Mouse (Mus musculus) limb, embryonic 11.5 days (tissue): ENCODE measurements around the gene Gm49721. TPM values are rescaled to one million over a fixed set of nuclear protein-coding genes. Genes with fewer than 3 reads are reported as not detected.
"Not testable (repeated sequence)": the region's sequence is repeated elsewhere in the genome, so short reads cannot be mapped to it uniquely, and the experiment has no call there.

Experiments
- ATAC-seq: fragments of 200-750 bp; cut with Nextera tagmentation; 2 replicates; pipeline ENCODE4 v1.8.0; 2017; ENCODE audit warnings: low read depth; ENCODE audit not compliant: insufficient number of reproducible peaks, low FRiP score, low TSS enrichment
- DNase-seq: peaks from one replicate; pipeline ENCODE4 v3.0.0-alpha.2; 2015; ENCODE audit warnings: low spot score
- H3K27ac ChIP-seq: fragments of 300-500 bp; sonication (generic); replicated peaks from 2 replicates; pipeline ENCODE4 v1.5.1; 2014; ENCODE audit warnings: low read depth, mild to moderate bottlenecking, low read length
- H3K27me3 ChIP-seq: fragments of 300-500 bp; sonication (generic); 2 replicates; pipeline ENCODE4 v1.6.1; 2014; ENCODE audit warnings: mild to moderate bottlenecking, low read length, mixed read lengths; ENCODE audit not compliant: control insufficient read depth, insufficient read depth
- H3K36me3 ChIP-seq: fragments of 300-500 bp; sonication (generic); 2 replicates; pipeline ENCODE4 v1.6.1; 2014; ENCODE audit warnings: mild to moderate bottlenecking, low read length, moderate library complexity, mixed read lengths; ENCODE audit not compliant: control insufficient read depth, insufficient read depth
- H3K4me1 ChIP-seq: fragments of 300-500 bp; sonication (generic); 2 replicates; pipeline ENCODE4 v1.6.1; 2014; ENCODE audit warnings: low read length, mixed read lengths; ENCODE audit not compliant: control insufficient read depth, insufficient read depth
- H3K4me2 ChIP-seq: fragments of 300-500 bp; sonication (generic); 2 replicates; pipeline ENCODE4 v1.6.1; 2014; ENCODE audit warnings: low read depth, mild to moderate bottlenecking, moderate library complexity; ENCODE audit not compliant: severe bottlenecking
- H3K4me3 ChIP-seq: fragments of 300-500 bp; sonication (generic); 2 replicates; pipeline ENCODE4 v1.5.1; 2014; ENCODE audit warnings: low read depth, low read length
- H3K9ac ChIP-seq: fragments of 300-500 bp; sonication (generic); 2 replicates; pipeline ENCODE4 v1.6.1; 2014; ENCODE audit warnings: mild to moderate bottlenecking, low read length
- H3K9me3 ChIP-seq: fragments of 300-500 bp; sonication (generic); 2 replicates; pipeline ENCODE4 v1.6.1; 2016; ENCODE audit warnings: low read length; ENCODE audit not compliant: control insufficient read depth
- WGBS: fragments of 180-500 bp; shearing (Covaris S2); extraction: QIAGEN DNeasy Blood & Tissue Kit; methylation state at CpG from one replicate; pipeline ENCODE4 v1.1.7; 2014; 5-methylcytosine and 5-hydroxymethylcytosine counted together
- polyA plus RNA-seq: library from polyadenylated mRNA; unstranded; fragments of >200 nt; fragmentation: Nextera tagmentation; extraction: Ambion mirVana; gene quantifications from 2 replicates; pipeline ENCODE4 v1.2.1, GENCODE M21; 2014

The Gm49721 gene
- polyA plus RNA-seq, 1 experiment from 2014 or later, result 0.09 TPM

DNA sequence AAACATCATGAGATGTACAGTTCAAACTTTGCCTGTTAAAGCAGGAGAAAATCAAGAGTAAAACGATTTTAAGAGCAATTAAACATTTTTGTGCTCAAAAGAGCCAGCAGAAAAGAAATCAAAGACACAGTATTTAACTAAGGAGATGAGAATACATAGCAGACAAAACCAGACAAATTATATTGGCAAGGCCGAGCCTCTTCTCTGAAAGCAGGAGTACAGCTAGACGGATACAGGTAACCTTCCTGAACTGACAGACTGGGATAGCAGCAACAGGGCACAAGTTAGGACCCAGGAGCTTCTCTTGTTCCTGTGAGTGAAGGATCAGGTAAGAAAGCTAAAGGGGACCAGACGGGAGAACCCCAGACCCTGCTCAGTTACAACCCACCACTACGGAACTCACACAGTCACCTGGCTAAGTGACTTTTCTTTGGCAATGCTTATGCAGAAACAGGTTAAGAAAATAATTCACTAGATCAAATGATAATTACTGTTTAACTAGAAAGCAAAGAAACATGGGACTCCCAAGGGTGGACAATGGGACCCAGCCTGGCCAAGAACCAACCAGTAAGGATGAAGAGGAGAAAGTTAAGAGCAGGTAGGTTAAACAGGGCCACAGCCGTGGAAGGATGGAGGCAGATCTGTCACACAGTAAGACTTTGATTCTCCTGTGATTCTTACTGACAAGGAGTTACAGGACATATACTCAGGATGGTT is 19.0 kb upstream of the Gm49721 start:
- not testable (repeated sequence) for H3K9me3 ChIP-seq, H3K4me3 ChIP-seq, DNase-seq, H3K4me1 ChIP-seq, ATAC-seq, H3K36me3 ChIP-seq, H3K9ac ChIP-seq, H3K27ac ChIP-seq, H3K27me3 ChIP-seq
- H3K4me2 ChIP-seq, result peak overlapping the region; percentile 27; the same call in 1 of the 2 replicates
- 69% methylated on average over 4 of the region's 6 CpGs for WGBS

DNA sequence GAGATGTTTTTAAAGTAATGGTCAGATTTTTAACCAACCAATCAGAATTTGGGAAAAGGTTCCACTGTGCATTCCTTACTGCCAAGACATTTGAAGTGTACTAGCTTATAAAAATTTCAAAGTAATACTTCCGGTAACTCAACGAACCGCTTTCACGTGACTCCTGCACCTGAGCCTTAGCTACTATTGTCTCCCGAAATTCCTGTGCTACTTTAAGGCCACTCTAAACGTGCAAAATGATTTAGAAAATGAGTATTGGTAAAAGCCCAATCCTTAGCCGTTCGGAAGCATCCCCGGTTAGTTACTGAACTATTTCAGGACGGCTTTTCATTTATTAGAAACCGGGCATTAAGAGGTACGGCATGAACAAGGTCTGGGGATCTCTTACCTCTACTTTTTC is 18.4 kb upstream of the Gm49721 start:
- not testable (repeated sequence) for H3K9me3 ChIP-seq, ATAC-seq, DNase-seq, H3K27ac ChIP-seq, H3K9ac ChIP-seq, H3K36me3 ChIP-seq, H3K27me3 ChIP-seq, H3K4me1 ChIP-seq
- under 1% methylated on average over 12 of the region's 12 CpGs for WGBS
- Histone ChIP-seq H3K4me3 (peak overlapping the region; percentile 30), H3K4me2 (peak overlapping the region; percentile 27; the same call in 1 of the 2 replicates)

- peak within 1 kb of the TSS; percentile 30; the same call in 1 of the 2 replicates for H3K9ac ChIP-seq
- not testable (repeated sequence) for H3K27ac ChIP-seq, ATAC-seq, H3K36me3 ChIP-seq, H3K9me3 ChIP-seq, H3K4me1 ChIP-seq, H3K27me3 ChIP-seq
- H3K4me2 ChIP-seq, result peak within 1 kb of the TSS; percentile 27; the same call in 1 of the 2 replicates
- H3K4me3 ChIP-seq, result peak within 1 kb of the TSS; percentile 30
- DNase-seq, result peak; percentile 33
- WGBS, result under 1% methylated on average over 23 of the region's 51 CpGs
Observed at GRCm38 (mm10) chr17:6960776-6961175, 17.9 kb upstream of the Gm49721 start, which contains the start of gene Tagap1. Gene Tagap1, minus strand, starts transcription at chr17:6961156.

GRCm38 (mm10) chr17:6961181-6962000 is 17.3 kb upstream of the Gm49721 start:
- H3K4me1 ChIP-seq, H3K27me3 ChIP-seq, H3K4me2 ChIP-seq, H3K9ac ChIP-seq, H3K9me3 ChIP-seq, H3K36me3 ChIP-seq, H3K27ac ChIP-seq: not testable (repeated sequence)
- DNase-seq (peak; percentile 27), ATAC-seq (peak; percentile 95)
- H3K4me3 ChIP-seq, result peak overlapping the region; percentile 8; the same call in 1 of the 2 replicates
- WGBS, result 1% methylated on average over 13 of the region's 48 CpGs

DNA sequence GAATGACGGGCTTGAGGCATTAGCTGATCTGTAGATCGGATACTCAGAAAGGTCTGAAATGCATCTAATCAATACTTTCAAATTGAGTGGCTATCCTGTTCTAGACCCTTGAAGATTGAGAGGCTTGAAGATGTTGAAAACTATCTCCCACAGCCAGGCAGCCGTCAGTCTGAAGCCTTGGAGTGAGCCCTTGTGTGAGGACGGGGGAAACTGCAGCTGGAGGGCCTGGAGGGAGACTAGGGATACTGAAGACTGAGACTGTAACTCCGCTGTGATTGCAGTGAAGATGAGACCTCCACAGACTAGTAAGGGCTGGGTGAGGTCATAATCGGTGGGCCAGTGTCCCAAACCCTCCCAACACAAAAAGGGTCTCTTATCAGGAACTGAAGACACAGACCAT is 16.4 kb upstream of the Gm49721 start:
- H3K27ac ChIP-seq, DNase-seq, H3K4me3 ChIP-seq, H3K9me3 ChIP-seq, ATAC-seq, H3K36me3 ChIP-seq, H3K9ac ChIP-seq, H3K4me1 ChIP-seq, H3K4me2 ChIP-seq, H3K27me3 ChIP-seq: not testable (repeated sequence)
- 83% methylated on average over 3 of the region's 6 CpGs for WGBS

GRCm38 (mm10) chr17:6962936-6963335 is 15.8 kb upstream of the Gm49721 start:
- not testable (repeated sequence) for H3K9me3 ChIP-seq, DNase-seq, H3K4me3 ChIP-seq, H3K4me2 ChIP-seq, ATAC-seq, H3K27me3 ChIP-seq, H3K27ac ChIP-seq, H3K9ac ChIP-seq, H3K4me1 ChIP-seq, H3K36me3 ChIP-seq
- WGBS, result 84% methylated on average over 4 of the region's 4 CpGs

DNA sequence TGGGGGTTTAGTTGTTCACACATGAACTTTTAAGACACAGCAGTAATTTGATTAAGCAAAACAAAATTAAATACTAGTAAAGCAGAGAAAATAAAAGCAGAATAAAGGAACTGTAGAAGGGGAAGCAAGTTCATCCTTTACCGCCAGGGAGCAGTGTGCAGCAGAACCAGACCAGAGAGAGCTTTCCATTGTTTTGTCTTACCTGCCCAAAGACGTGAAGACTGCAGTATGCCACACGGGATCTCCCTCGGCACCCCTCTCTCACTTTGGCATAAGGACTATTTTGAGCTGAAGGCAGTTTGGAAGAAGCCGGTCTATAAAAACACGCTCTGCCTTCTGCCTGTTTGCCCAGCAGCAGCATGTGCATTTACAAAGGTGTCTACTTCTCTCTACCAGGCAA is 13.3 kb upstream of the Gm49721 start:
- H3K9me3 ChIP-seq, H3K36me3 ChIP-seq, H3K9ac ChIP-seq, H3K4me1 ChIP-seq, H3K27me3 ChIP-seq, H3K27ac ChIP-seq, ATAC-seq, H3K4me3 ChIP-seq, H3K4me2 ChIP-seq: not testable (repeated sequence)
- peak; percentile 49 for DNase-seq
- 13% methylated on average over 5 of the region's 6 CpGs for WGBS

DNA sequence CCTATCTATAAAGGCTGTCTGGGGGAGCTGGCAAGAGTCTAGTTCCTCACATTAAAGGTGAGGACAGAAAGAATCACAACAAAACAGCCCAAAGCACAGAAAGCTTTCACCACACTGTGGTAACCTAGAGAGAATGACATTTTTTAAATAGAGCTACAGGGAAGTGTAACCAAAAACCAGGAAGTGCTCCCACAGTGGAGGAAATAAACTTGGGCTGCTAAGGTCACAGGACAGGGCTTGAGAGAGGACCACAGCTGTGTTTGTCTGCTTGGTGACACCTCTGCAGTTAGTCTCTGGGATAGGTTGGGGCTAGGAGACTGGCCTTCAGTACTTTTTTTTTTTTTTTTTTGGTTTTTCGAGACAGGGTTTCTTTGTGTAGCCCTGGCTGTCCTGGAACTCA is 11.0 kb upstream of the Gm49721 start:
- H3K9me3 ChIP-seq, H3K27ac ChIP-seq, H3K4me3 ChIP-seq, H3K9ac ChIP-seq, DNase-seq, H3K4me1 ChIP-seq, H3K27me3 ChIP-seq, ATAC-seq, H3K4me2 ChIP-seq, H3K36me3 ChIP-seq: not testable (repeated sequence)
- 22% methylated on average over 1 of the region's 1 CpGs for WGBS
